Mouse (Mus musculus): ENCODE results near the gene Cnbp.

- TF ChIP-seq TAL1 (IDR thresholded peaks at IDR 0.05; ENCODE audit: low read length) (no peak; the same call in 2 of the 3 replicates), GATA1 (IDR thresholded peaks at IDR 0.05; ENCODE audit: low read length) (no peak)
These were observed 41.2 kb downstream of the Cnbp start for GRCm38 (mm10) chr6:87809651-87810161.

All from erythroblast, embryonic 14.5 days (primary cell).